Mouse (Mus musculus) embryonic facial prominence, embryonic 13.5 days (tissue): ENCODE measurements around the gene Mettl9. TPM values are rescaled to one million over a fixed set of nuclear protein-coding genes. Genes with fewer than 3 reads are reported as not detected.

Experiments
- ATAC-seq: fragments of 200-750 bp; cut with Nextera tagmentation; 2 replicates; pipeline ENCODE4 v1.8.0; 2017; ENCODE audit warnings: low read depth; ENCODE audit not compliant: insufficient number of reproducible peaks, insufficient read depth, low FRiP score, low TSS enrichment
- H3K27ac ChIP-seq: fragments of 300-500 bp; sonication (generic); 2 replicates; pipeline ENCODE4 v1.5.1; 2015; ENCODE audit warnings: moderate library complexity, mild to moderate bottlenecking, inconsistent platforms
- H3K27me3 ChIP-seq: fragments of 300-500 bp; sonication (generic); 2 replicates; pipeline ENCODE4 v1.6.1; 2015; ENCODE audit warnings: mild to moderate bottlenecking, inconsistent platforms
- H3K36me3 ChIP-seq: fragments of 300-500 bp; sonication (generic); 2 replicates; pipeline ENCODE4 v1.6.1; 2015; ENCODE audit warnings: mild to moderate bottlenecking, inconsistent platforms
- H3K4me1 ChIP-seq: fragments of 300-500 bp; sonication (generic); 2 replicates; pipeline ENCODE4 v1.6.1; 2015; ENCODE audit warnings: inconsistent platforms
- H3K4me2 ChIP-seq: fragments of 300-500 bp; sonication (generic); 2 replicates; pipeline ENCODE4 v1.6.1; 2015; ENCODE audit warnings: moderate library complexity, mild to moderate bottlenecking, inconsistent platforms
- H3K4me3 ChIP-seq: fragments of 300-500 bp; sonication (generic); 2 replicates; pipeline ENCODE4 v1.5.1; 2015; ENCODE audit warnings: mild to moderate bottlenecking, inconsistent platforms
- H3K9ac ChIP-seq: fragments of 300-500 bp; sonication (generic); 2 replicates; pipeline ENCODE4 v1.6.1; 2015; ENCODE audit warnings: mild to moderate bottlenecking, inconsistent platforms
- H3K9me3 ChIP-seq: fragments of 300-500 bp; sonication (generic); 2 replicates; pipeline ENCODE4 v1.6.1; 2016; ENCODE audit warnings: inconsistent platforms
- WGBS: fragments of 180-500 bp; shearing (Covaris S2); methylation state at CpG from one replicate; pipeline ENCODE4 v1.1.7; 2015; ENCODE audit warnings: mixed read lengths; 5-methylcytosine and 5-hydroxymethylcytosine counted together
- polyA plus RNA-seq: library from polyadenylated mRNA; unstranded; fragments of >200 nt; fragmentation: Nextera tagmentation; extraction: Ambion mirVana; gene quantifications from 2 replicates; pipeline ENCODE4 v1.2.1, GENCODE M21; 2015

Gene Mettl9
- polyA plus RNA-seq, 1 experiment from 2014 or later = 190 TPM

GRCm38 (mm10) chr7:121045671-121046453 is 11.6 kb downstream of the Mettl9 start:
- H3K4me1 ChIP-seq = peaks cover 11% of the 10 kb centered on the region
- H3K36me3 ChIP-seq = peaks cover 9% of the 10 kb centered on the region; the same call in 1 of the 2 replicates
- ATAC-seq = no peak
- H3K9ac ChIP-seq = no peak overlapping the region
- WGBS = 93% methylated on average over 6 of the region's 6 CpGs
- no peaks in the 10 kb centered on the region for H3K27me3 ChIP-seq
- no peak overlapping the region for H3K4me3 ChIP-seq
- H3K4me2 ChIP-seq = no peak overlapping the region
- H3K9me3 ChIP-seq = no peaks in the 10 kb centered on the region
- H3K27ac ChIP-seq = no peak overlapping the region

- no peak overlapping the region for H3K27ac ChIP-seq
- no peak overlapping the region for H3K9ac ChIP-seq
- peaks cover 15% of the 10 kb centered on the region for H3K36me3 ChIP-seq
- no peak overlapping the region for H3K4me3 ChIP-seq
- H3K27me3 ChIP-seq = no peaks in the 10 kb centered on the region
- 90% methylated on average over 2 of the region's 2 CpGs for WGBS
- no peak overlapping the region for H3K4me2 ChIP-seq
- H3K9me3 ChIP-seq = no peaks in the 10 kb centered on the region
- no peaks in the 10 kb centered on the region for H3K4me1 ChIP-seq
- no peak for ATAC-seq
Measured at GRCm38 (mm10) chr7:121047624-121048023, 13.4 kb downstream of the Mettl9 start.

- peaks cover 61% of the 10 kb centered on the region for H3K36me3 ChIP-seq
- no peaks in the 10 kb centered on the region for H3K9me3 ChIP-seq
- no peak overlapping the region for H3K27ac ChIP-seq
- 84% methylated on average over 4 of the region's 4 CpGs for WGBS
- H3K9ac ChIP-seq = no peak overlapping the region
- no peaks in the 10 kb centered on the region for H3K4me1 ChIP-seq
- H3K4me2 ChIP-seq = no peak overlapping the region
- no peak for ATAC-seq
- H3K27me3 ChIP-seq = no peaks in the 10 kb centered on the region
- H3K4me3 ChIP-seq = no peak overlapping the region
Measured at GRCm38 (mm10) chr7:121053071-121053470, 18.8 kb downstream of the Mettl9 start.

GRCm38 (mm10) chr7:121059477-121060218 is 25.4 kb downstream of the Mettl9 start:
- WGBS = 75% methylated on average over 6 of the region's 6 CpGs

GRCm38 (mm10) chr7:121064309-121064708 is 30.1 kb downstream of the Mettl9 start:
- no peaks in the 10 kb centered on the region for H3K27me3 ChIP-seq
- H3K4me2 ChIP-seq = no peak overlapping the region
- no peak for ATAC-seq
- WGBS = 60% methylated on average over 4 of the region's 4 CpGs
- peaks cover 27% of the 10 kb centered on the region for H3K36me3 ChIP-seq
- H3K4me3 ChIP-seq = no peak overlapping the region
- no peaks in the 10 kb centered on the region for H3K4me1 ChIP-seq
- no peak overlapping the region for H3K9ac ChIP-seq
- H3K9me3 ChIP-seq = no peaks in the 10 kb centered on the region
- no peak overlapping the region for H3K27ac ChIP-seq

More at GRCm38 (mm10) chr7:121059477-121060218, 25.4 kb downstream of the Mettl9 start:
- Histone ChIP-seq H3K27me3 (no peaks in the 10 kb centered on the region), H3K27ac (no peak overlapping the region), H3K9ac (no peak overlapping the region), H3K4me3 (no peak overlapping the region), H3K36me3 (peaks cover 53% of the 10 kb centered on the region), H3K9me3 (no peaks in the 10 kb centered on the region), H3K4me2 (no peak overlapping the region), H3K4me1 (no peaks in the 10 kb centered on the region)
- ATAC-seq = no peak

GRCm38 (mm10) chr7:121071276-121071675 is 37.0 kb downstream of the Mettl9 start:
- Histone ChIP-seq H3K27me3 (no peaks in the 10 kb centered on the region), H3K9me3 (no peaks in the 10 kb centered on the region), H3K4me2 (no peak overlapping the region), H3K36me3 (peaks cover 56% of the 10 kb centered on the region), H3K4me3 (no peak overlapping the region), H3K9ac (no peak overlapping the region), H3K27ac (no peak overlapping the region), H3K4me1 (no peaks in the 10 kb centered on the region)
- 74% methylated on average over 4 of the region's 4 CpGs for WGBS
- ATAC-seq = no peak

GRCm38 (mm10) chr7:121072506-121072905 is 38.3 kb downstream of the Mettl9 start:
- Histone ChIP-seq H3K9ac (no peak overlapping the region), H3K27me3 (no peaks in the 10 kb centered on the region), H3K27ac (no peak overlapping the region), H3K4me2 (no peak overlapping the region), H3K4me1 (no peaks in the 10 kb centered on the region), H3K4me3 (no peak overlapping the region), H3K9me3 (no peaks in the 10 kb centered on the region), H3K36me3 (peaks cover 63% of the 10 kb centered on the region)
- WGBS = 84% methylated on average over 5 of the region's 5 CpGs
- no peak for ATAC-seq

GRCm38 (mm10) chr7:121074281-121074680 is 40.0 kb downstream of the Mettl9 start, which contains the start of gene Igsf6:
Igsf6 (minus strand) TSS chr7:121074572.
- no peaks in the 10 kb centered on the region for H3K27me3 ChIP-seq
- no peak for ATAC-seq
- no peaks in the 10 kb centered on the region for H3K9me3 ChIP-seq
- H3K4me1 ChIP-seq = no peaks in the 10 kb centered on the region
- H3K4me3 ChIP-seq = no peak within 1 kb of the TSS
- 84% methylated on average over 11 of the region's 11 CpGs for WGBS
- no peak within 1 kb of the TSS for H3K27ac ChIP-seq
- no peak within 1 kb of the TSS for H3K9ac ChIP-seq
- no peak within 1 kb of the TSS for H3K4me2 ChIP-seq
- H3K36me3 ChIP-seq = peaks cover 63% of the 10 kb centered on the region

- no peak overlapping the region for H3K9ac ChIP-seq
Measured at GRCm38 (mm10) chr7:121074801-121075400, 40.7 kb downstream of the Mettl9 start.

GRCm38 (mm10) chr7:121075416-121075815 is 41.2 kb downstream of the Mettl9 start:
- Histone ChIP-seq H3K36me3 (peaks cover 60% of the 10 kb centered on the region), H3K4me2 (no peak overlapping the region), H3K27me3 (no peaks in the 10 kb centered on the region), H3K4me1 (no peaks in the 10 kb centered on the region), H3K9me3 (no peaks in the 10 kb centered on the region), H3K27ac (no peak overlapping the region), H3K4me3 (no peak overlapping the region), H3K9ac (no peak overlapping the region)
- WGBS = 86% methylated on average over 5 of the region's 5 CpGs
- no peak for ATAC-seq

More at GRCm38 (mm10) chr7:121074801-121075400, 40.7 kb downstream of the Mettl9 start:
- no peak for ATAC-seq
- Histone ChIP-seq H3K27ac (no peak overlapping the region), H3K9me3 (no peaks in the 10 kb centered on the region), H3K4me1 (no peaks in the 10 kb centered on the region), H3K4me3 (no peak overlapping the region), H3K4me2 (no peak overlapping the region), H3K27me3 (no peaks in the 10 kb centered on the region), H3K36me3 (peaks cover 60% of the 10 kb centered on the region)
- WGBS = 88% methylated on average over 6 of the region's 6 CpGs

GRCm38 (mm10) chr7:121077311-121077710 is 43.1 kb downstream of the Mettl9 start:
- Histone ChIP-seq H3K9me3 (no peaks in the 10 kb centered on the region), H3K4me3 (no peak overlapping the region), H3K27me3 (no peaks in the 10 kb centered on the region), H3K4me2 (no peak overlapping the region), H3K27ac (no peak overlapping the region), H3K4me1 (no peaks in the 10 kb centered on the region), H3K36me3 (peaks cover 47% of the 10 kb centered on the region), H3K9ac (no peak overlapping the region)
- ATAC-seq = no peak
- 90% methylated on average over 6 of the region's 6 CpGs for WGBS
